Mouse (Mus musculus): ENCODE results near the gene Prr12. TPM values are rescaled to one million over a fixed set of nuclear protein-coding genes. Genes with fewer than 3 reads are reported as not detected.
"Not testable (repeated sequence)": the region's sequence is repeated elsewhere in the genome, so short reads cannot be mapped to it uniquely, and the experiment has no call there.

The Prr12 gene
- total RNA-seq, 2 experiments from 2014 or later = 77.6 to 81.4 TPM

DNA sequence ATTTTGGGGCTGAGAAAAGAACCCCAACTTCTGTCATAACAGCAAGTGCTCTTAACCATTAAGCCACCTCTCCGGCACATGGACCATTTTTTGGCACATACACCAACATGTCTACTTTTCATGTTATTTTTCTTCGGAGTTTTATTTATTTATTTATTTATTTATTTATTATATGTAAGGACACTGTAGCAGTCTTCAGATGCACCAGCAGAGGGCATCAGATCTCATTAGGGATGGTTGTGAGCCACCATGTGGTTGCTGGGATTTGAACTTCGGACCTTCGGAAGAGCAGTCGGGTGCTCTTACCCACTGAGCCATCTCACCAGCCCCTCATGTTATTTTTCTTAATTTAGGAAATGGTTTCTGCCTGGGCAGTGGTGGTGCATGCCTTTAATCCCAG is 29.0 kb downstream of the Prr12 start:
- peak; percentile 61 for TF ChIP-seq CTCF (conservative IDR thresholded peaks at IDR 0.05)
- not testable (repeated sequence) for DNase-seq (ENCODE audit: low spot score in 2 of 2)

DNA sequence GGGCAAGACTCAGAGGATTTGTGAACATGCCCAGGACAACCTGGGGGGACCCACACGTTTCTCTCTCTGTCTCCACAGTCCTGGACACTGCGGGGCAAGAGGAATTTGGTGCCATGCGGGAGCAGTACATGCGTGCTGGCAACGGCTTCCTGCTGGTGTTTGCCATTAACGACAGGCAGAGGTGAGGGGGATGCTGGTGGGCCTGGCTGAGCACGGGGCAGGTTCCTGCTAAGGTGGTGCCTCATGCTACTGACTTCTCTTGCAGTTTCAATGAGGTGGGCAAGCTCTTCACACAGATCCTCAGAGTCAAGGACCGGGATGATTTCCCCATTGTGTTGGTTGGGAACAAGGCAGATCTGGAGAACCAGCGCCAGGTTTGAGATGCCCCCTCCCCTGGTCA is 32.5 kb downstream of the Prr12 start:
- DNase-seq (ENCODE audit: low spot score in 2 of 2) = no peak
- Histone ChIP-seq H3K4me3 (no peak overlapping the region), H3K27ac (no peak overlapping the region)
- no peak for TF ChIP-seq CTCF (conservative IDR thresholded peaks at IDR 0.05)

More for the DNA sequence above, 29.0 kb downstream of the Prr12 start:
- H3K4me3 ChIP-seq, H3K27ac ChIP-seq: not testable (repeated sequence)

DNA sequence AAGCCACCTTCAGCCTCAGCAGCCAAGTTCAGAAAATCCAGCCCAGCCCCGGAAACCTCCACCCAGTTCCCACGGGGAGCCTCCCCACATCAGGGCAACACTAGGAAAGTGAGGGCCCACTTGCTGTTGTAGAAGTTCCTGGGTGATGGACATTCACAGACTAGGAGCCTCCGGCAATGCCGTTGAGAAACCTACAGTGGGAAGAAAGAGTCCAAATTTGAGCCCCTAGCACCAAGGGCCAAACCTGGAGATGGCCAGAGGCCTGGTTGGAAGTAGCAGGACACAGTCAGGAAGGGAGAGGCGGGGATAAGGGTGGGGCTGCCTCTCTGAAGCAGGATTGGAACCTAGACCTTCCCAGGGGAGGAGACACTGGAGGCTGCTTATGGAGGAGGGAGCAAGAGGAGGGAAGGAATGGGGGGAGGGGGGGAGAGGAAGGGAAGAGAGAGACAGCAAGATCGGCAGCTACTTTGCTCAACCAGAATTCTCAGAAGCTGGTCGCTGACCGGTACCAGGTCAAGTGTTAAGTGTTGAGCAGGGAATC is 33.6 kb downstream of the Prr12 start:
- no peak for DNase-seq (ENCODE audit: low spot score in 2 of 2)
- Histone ChIP-seq H3K4me3 (peak overlapping the region; percentile 90; the same call in 1 of the 2 replicates), H3K27ac (peak overlapping the region; percentile 90)
- TF ChIP-seq CTCF (conservative IDR thresholded peaks at IDR 0.05) = no peak

DNA sequence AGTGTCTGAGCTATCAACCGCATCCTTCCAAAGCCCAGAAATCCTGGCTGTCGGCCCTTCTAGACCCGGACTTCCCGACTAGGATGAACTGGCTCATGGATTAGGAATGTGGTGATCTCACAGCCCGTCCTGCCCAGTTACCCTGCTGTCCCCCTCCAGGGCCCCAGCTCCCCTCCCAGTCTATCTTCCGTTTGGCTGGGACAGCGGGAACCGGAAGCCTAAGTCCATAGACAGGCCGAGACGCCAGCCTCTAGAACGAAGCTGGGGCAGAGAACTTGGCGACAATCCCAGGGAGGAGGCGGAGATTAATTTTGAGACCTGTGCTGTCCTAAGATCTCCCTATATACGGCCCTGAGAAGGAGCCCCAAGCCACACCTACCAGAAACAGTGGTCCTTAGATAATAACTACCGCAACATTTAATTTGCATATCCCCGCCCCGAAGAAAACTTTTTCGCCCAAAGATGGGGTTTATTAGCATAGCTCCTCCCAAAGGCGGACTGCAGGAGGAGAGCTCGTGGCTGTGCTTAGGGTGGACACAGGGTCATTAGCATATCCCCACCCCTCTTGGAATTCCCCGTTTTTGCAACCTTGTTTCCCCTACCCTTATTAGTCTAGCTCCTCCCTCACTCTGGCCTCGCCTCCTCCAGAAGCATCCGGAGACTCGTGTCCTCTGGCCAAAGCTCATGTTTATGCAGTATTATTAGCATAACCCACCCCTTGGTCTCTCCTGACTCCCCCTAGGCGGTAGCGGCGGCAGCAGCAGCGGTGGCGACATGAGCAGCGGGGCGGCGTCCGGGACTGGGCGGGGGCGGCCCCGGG is 35.2 kb downstream of the Prr12 start, which contains the start of gene Rras:
Gene Rras, plus strand, starts transcription at position 720 of the 820 bp plus-strand sequence.
- Histone ChIP-seq H3K27ac (peak within 1 kb of the TSS; percentile 90), H3K4me3 (peak within 1 kb of the TSS; percentile 90)
- TF ChIP-seq CTCF (conservative IDR thresholded peaks at IDR 0.05) = peak; percentile 32; the same call in 1 of the 2 replicates
- peak; percentile 74 to 93 for DNase-seq (ENCODE audit: low spot score in 2 of 2)

DNA sequence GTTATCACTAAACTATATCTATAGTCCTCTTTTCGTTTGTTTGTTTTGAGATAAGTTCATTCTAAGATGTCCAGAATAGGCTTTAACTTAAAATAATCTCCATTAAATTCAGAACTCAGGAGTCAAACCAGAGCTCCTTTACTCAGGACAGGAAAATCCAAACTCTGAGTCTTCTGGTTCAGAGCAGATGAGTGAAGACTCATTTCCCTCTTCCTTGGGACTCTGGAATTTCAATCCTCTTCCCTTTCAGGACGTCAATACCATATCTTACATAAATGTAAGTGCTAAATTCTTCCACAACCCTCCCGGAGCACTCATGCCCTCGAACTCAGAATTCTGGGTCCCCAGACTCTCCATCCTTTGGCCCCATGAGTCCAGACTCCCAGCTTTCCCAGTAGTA is 35.9 kb downstream of the Prr12 start:
- no peak for TF ChIP-seq CTCF (conservative IDR thresholded peaks at IDR 0.05)
- peak overlapping the region; percentile 90 for H3K27ac ChIP-seq
- DNase-seq (ENCODE audit: low spot score in 2 of 2) = no peak
- H3K4me3 ChIP-seq = peak overlapping the region; percentile 90

DNA sequence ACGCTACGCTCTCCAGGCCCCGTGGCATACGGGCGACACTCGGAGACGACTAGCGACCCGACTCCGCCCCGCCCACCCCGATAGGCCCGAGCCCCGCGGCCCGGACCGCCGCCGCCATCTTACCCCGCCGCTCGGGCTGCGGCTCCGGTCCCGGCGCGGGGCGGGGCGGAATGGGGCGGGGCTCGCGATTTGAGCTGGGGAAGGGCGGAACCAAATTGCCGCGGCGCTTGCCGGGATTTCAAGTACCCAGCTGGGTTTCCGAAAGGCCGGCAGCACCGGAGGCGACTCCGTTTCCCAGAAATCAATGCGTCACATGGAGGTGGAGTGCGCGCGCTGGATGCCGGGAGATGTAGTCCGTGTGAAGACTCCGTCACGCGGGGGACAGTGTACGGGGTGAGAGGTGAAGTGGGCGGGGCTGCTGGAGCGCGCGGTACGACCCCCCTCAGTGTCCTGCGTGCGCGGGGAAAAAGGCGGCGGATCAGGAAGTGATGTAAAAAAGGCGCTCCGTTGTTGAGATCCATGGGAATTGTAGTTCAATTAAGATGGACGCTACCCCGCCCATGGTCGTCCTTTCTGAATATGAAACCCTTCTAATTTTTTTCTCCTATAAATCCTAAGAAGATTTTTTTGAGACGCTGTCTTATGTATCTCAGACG is 36.6 kb downstream of the Prr12 start, which contains the start of gene Scaf1:
Gene Scaf1, minus strand, starts transcription at position 407 of the 656 bp plus-strand sequence.
- peak; percentile 99 to 100 for DNase-seq (ENCODE audit: low spot score in 2 of 2)
- TF ChIP-seq CTCF (conservative IDR thresholded peaks at IDR 0.05) = no peak
- Histone ChIP-seq H3K4me3 (peak within 1 kb of the TSS; percentile 90), H3K27ac (peak within 1 kb of the TSS; percentile 93)

DNA sequence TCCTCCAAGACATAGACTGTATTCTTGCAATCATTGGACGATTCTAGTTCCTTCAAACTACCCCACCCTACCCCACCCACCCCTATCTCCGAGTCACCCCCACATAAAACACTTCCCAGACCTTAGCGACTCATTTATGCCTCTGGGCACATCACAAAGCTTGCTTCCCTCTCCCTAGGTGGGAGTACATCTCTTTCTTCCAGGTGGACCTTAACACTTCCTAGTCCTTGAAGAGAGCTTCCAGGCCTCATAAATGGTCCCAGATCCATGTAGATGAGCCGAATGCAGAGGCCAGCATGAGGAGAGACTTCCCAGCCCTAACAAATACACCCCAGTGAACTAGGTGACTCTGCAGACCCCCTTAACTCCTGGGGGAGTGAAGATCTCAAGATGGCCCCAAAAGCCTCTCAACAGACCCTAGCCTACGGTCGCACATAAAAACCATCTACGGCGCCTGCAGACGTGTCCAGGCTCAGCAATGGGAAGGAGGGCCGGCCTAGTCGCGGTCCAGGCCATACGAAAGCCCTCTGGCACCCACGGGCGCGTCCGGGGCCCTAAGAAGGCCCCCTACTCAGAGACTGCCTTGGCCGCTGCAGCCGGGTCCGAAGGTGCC is 37.2 kb downstream of the Prr12 start:
- H3K4me3 ChIP-seq = peak overlapping the region; percentile 90
- no peak for TF ChIP-seq CTCF (conservative IDR thresholded peaks at IDR 0.05)
- peak overlapping the region; percentile 93 for H3K27ac ChIP-seq
- no peak for DNase-seq (ENCODE audit: low spot score in 2 of 2)

DNA sequence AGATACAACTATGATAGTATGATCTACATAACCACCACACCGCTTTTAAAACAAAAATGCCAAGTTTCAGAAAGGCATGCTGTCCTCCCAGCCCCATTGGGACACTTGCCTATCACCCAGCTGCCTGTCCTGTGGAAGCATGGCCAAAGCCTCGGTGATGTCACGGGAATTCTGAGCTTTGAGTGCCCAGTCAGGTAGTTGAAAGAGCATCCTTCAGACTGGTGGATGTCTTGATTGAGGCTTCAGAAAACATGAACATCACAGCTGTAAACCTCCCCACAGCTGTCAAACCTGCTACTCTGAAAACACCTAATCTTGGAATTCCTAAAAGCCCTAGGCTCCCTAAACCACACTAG is 38.6 kb downstream of the Prr12 start:
- TF ChIP-seq CTCF (conservative IDR thresholded peaks at IDR 0.05) = no peak
- no peak for DNase-seq (ENCODE audit: low spot score in 2 of 2)
- Histone ChIP-seq H3K4me3 (no peak overlapping the region), H3K27ac (no peak overlapping the region)

DNA sequence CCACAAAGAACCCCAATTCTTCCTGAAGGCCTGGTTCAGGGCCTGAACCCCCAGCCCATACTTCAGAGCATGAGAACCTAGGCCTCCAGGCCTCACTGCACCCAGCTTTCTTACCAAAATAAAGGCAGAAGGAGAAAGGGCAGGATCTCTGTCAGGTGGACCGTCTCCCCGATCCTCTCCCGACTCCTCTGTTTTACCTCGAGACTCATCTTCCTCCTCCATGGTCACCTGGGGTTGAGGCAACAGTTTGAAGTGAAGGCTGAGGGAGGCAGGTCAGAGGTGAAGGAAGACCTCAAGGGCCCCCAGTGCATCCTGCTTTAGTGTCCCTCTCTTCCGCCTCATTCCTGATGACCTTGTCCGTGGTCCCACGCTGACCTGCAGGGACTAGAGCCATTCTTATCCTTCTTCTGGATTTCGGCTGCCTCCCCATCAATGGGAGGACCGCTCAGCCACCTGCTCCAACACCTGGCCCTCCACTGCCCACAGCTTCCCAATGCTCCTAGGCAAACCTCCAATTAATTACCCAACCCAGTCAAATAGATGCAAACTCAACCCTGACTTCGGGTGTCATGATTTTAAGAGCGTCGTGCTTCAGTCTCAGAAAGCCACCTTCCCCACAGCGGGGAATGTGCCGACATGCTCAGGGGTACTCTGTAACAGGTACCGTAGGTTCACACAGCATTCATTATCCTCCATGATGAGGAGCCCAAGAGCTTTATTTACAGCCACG is 39.1 kb downstream of the Prr12 start:
- Histone ChIP-seq H3K4me3 (no peak overlapping the region), H3K27ac (no peak overlapping the region)
- no peak for DNase-seq (ENCODE audit: low spot score in 2 of 2)
- no peak for TF ChIP-seq CTCF (conservative IDR thresholded peaks at IDR 0.05)

DNA sequence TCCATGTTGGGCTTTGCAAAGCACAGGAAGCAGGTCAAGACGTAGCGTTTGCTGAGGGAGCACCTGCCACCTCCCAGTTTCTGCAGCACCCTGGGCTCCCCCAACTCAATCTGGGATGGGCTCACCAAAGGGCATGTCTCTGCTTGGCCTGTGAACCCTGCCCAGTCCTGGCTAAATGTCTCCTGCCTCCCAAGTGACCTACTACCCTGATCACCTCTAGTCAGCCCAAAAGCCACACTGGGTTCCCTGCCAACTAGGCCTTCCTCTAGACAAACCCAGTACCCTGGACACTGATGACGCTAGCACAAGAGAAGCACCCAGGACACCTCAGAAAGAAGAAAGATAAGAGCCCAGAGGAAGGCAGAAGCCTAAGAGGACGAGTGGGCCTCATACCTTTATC is 39.9 kb downstream of the Prr12 start:
- no peak for TF ChIP-seq CTCF (conservative IDR thresholded peaks at IDR 0.05)
- DNase-seq (ENCODE audit: low spot score in 2 of 2) = no peak

DNA sequence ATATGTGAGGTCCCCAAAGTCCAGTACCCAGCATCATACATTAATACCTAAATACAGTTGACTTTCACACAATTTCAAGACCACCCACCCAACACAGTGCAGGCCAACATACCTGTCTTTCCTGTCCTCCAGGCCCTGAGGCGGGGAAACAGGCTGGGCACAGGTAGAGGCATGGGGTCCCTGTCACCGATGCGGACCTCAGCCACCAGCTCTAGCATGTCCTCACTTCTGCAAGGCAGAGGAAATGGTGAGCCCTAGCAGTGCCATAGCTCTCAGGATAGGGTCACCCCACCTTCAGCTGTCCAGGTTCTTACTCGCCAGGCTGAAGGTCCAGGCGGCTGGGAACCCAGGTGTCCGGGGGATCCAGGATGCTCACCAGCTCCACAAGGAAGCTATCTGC is 40.7 kb downstream of the Prr12 start:
- Histone ChIP-seq H3K4me3 (no peak overlapping the region), H3K27ac (no peak overlapping the region)
- TF ChIP-seq CTCF (conservative IDR thresholded peaks at IDR 0.05) = no peak
- no peak for DNase-seq (ENCODE audit: low spot score in 2 of 2)

More for the DNA sequence above, 39.9 kb downstream of the Prr12 start:
- Histone ChIP-seq H3K27ac (no peak overlapping the region), H3K4me3 (no peak overlapping the region)

DNA sequence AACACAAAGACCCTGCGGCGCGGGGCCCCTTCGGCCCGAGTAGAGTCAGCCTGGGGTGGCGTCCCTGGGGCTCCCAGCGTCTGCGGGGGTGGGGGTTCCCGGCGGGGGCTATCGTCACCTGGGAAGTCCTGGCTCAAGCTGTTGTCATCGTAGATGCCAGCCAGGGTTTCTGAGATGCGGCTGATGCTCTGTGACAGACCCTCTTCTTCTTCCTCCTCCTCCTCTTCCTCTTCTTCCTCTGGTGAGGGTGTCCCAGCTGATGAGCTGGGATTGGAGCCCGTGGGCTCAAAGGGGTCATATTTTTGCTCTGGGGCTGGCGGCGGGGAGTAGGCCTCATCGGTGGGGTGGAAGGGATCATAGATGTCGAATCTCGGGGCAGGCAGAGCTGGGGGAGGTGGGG is 44.3 kb downstream of the Prr12 start:
- TF ChIP-seq CTCF (conservative IDR thresholded peaks at IDR 0.05) = no peak
- H3K27ac ChIP-seq = no peak overlapping the region
- DNase-seq (ENCODE audit: low spot score in 2 of 2) = no peak
- no peak overlapping the region for H3K4me3 ChIP-seq
